Mouse (Mus musculus): Measurements from ENCODE around the gene Gm12258. TPM values are rescaled to one million over a fixed set of nuclear protein-coding genes. Genes with fewer than 3 reads are reported as not detected.

Gm12258 gene
- polyA plus RNA-seq, 1 experiment from 2014 or later, result 10.8 TPM

DNA sequence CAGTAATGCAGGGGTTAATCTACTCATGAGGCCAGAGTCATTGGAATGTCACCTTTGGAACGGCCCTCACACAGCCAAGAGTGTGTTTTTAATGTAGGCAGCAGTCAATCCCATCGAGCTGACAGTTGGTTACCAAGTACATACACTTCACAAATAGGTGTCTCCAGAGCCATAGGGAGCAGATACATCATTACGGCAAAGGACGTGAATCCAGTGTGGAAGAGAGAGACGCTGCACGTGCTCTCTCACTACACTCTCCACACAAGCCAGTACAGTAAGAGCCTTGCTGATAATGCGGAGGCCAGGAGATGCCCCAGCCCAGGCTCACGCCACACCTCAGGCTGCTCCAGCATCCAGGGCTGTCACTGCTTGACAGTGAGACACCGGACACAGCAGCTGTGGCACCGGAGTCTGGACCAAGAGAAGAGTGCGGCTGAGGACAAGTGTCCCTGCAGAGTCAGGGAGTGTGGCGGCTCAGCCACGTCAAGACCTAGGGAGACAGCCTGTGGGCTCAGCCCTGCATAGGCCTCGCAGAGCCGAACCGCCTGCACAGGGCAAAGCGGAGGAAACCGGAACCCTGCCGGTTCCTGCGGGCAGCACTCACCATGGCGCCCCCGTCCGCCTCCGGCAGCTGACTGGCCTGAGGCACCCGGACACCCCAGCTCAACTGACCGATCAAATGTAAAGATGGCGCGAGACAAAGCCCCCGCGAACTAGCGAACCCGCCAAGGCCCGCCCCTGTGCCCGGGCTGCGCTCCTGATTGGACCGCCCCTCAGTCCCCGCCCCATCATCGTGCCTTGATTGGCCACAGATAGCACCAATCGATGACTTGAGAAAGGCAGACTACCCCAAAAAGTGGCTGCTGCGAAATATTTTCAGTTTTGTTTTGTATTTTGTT lies 56.8 kb downstream of the Gm12258 start, which contains the start of gene Zfp39:
Gene Zfp39, minus strand, starts transcription at position 715 of the 899 bp plus-strand sequence.
- Histone ChIP-seq H3K36me3 (peaks cover 31% of the 10 kb centered on the region), H3K27ac (peak within 1 kb of the TSS; percentile 82), H3K4me2 (peak within 1 kb of the TSS; percentile 82), H3K4me1 (peaks cover 12% of the 10 kb centered on the region), H3K9ac (peak within 1 kb of the TSS; percentile 92), H3K4me3 (peak within 1 kb of the TSS; percentile 84), H3K9me3 (no peaks in the 10 kb centered on the region), H3K27me3 (no peaks in the 10 kb centered on the region)
- ATAC-seq (ENCODE audit: insufficient number of reproducible peaks, insufficient read depth, low FRiP score, low TSS enrichment, low read depth), result peak; percentile 96
- WGBS, result 0% methylated on average over 40 of the region's 40 CpGs

DNA sequence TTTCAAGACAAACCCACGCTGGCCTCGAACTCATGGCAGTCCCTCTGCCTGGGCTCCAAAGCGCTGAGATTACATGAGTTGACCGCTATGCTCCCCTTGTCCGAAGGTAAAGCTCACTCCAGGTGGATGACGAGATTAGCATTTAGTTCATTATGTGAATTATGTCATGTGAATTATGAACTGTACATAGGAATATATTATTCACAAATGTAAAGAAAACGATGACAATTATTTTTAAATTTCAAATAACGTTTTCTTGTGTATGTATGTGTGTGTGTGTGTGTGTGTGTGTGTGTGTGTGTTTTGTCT lies 57.4 kb downstream of the Gm12258 start:
- Histone ChIP-seq H3K36me3 (peaks cover 25% of the 10 kb centered on the region), H3K9ac (peak overlapping the region; percentile 92), H3K9me3 (no peaks in the 10 kb centered on the region), H3K27me3 (no peaks in the 10 kb centered on the region), H3K4me1 (peaks cover 12% of the 10 kb centered on the region), H3K4me3 (peak overlapping the region; percentile 84), H3K27ac (peak overlapping the region; percentile 68; the same call in 1 of the 2 replicates), H3K4me2 (peak overlapping the region; percentile 82)
- 2% methylated on average over 8 of the region's 8 CpGs for WGBS
- ATAC-seq (ENCODE audit: insufficient number of reproducible peaks, insufficient read depth, low FRiP score, low TSS enrichment, low read depth), result no peak

DNA sequence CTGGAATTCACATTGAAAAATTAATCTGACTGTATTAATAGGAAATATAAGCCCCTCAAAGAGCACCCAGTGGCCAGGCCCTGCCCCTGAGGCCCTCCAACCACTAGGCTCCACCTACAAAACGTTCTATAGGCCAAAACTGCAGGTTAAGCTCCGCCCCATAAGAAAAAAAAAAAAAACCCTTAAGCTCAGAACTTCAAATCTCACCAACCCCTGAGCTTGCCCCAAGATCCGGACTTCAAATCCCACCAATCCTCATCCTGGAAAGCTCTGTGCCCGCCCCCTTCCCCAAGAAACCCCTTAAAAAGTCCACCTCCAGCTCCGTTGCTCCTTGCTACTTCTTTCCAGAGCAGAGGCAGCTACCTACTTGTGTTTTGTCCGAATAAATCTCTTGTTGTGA lies 57.9 kb downstream of the Gm12258 start:
- WGBS, result 50% methylated on average over 6 of the region's 6 CpGs
- H3K4me3 ChIP-seq, result no peak overlapping the region
- no peak overlapping the region for H3K27ac ChIP-seq
- H3K9me3 ChIP-seq, result no peaks in the 10 kb centered on the region
- ATAC-seq (ENCODE audit: insufficient number of reproducible peaks, insufficient read depth, low FRiP score, low TSS enrichment, low read depth), result no peak
- H3K36me3 ChIP-seq, result peaks cover 23% of the 10 kb centered on the region
- no peak overlapping the region for H3K9ac ChIP-seq
- 0 out of 2 replicates have a peak overlapping the region, but pooled peaks have one; percentile 82 for H3K4me2 ChIP-seq
- H3K4me1 ChIP-seq, result peaks cover 12% of the 10 kb centered on the region
- H3K27me3 ChIP-seq, result no peaks in the 10 kb centered on the region

Other genes starting within 250 kb of the Gm12258 start
- not detected in 2 replicates for gene 2210407C18Rik, start 231.1 kb upstream of the Gm12258 start, polyA plus RNA-seq (2015; fragmentation: Nextera tagmentation; extraction: Ambion mirVana)
- gene Olfr323, start 216.7 kb upstream of the Gm12258 start, polyA plus RNA-seq (2015; fragmentation: Nextera tagmentation; extraction: Ambion mirVana), result not detected in 2 replicates
- 0.13 and 0.23 TPM in 2 replicates for gene Trim58, start 206.7 kb upstream of the Gm12258 start, polyA plus RNA-seq (2015; fragmentation: Nextera tagmentation; extraction: Ambion mirVana)
- gene Olfr322, start 188.4 kb upstream of the Gm12258 start, polyA plus RNA-seq (2015; fragmentation: Nextera tagmentation; extraction: Ambion mirVana), result not detected in 2 replicates
- not detected in 2 replicates for gene Olfr320, start 166.1 kb upstream of the Gm12258 start, polyA plus RNA-seq (2015; fragmentation: Nextera tagmentation; extraction: Ambion mirVana)
- not detected in 2 replicates for gene Olfr319, start 148.0 kb upstream of the Gm12258 start, polyA plus RNA-seq (2015; fragmentation: Nextera tagmentation; extraction: Ambion mirVana)
- not detected in 2 replicates for gene Olfr318, start 123.1 kb upstream of the Gm12258 start, polyA plus RNA-seq (2015; fragmentation: Nextera tagmentation; extraction: Ambion mirVana)
- not detected in 2 replicates for gene Olfr317, start 107.9 kb upstream of the Gm12258 start, polyA plus RNA-seq (2015; fragmentation: Nextera tagmentation; extraction: Ambion mirVana)
- gene Olfr316, start 94.4 kb upstream of the Gm12258 start, polyA plus RNA-seq (2015; fragmentation: Nextera tagmentation; extraction: Ambion mirVana), result not detected in 2 replicates
- not detected in 2 replicates for gene Olfr315, start 74.0 kb upstream of the Gm12258 start, polyA plus RNA-seq (2015; fragmentation: Nextera tagmentation; extraction: Ambion mirVana)
- gene Olfr314, start 64.2 kb upstream of the Gm12258 start, polyA plus RNA-seq (2015; fragmentation: Nextera tagmentation; extraction: Ambion mirVana), result not detected in 2 replicates
- 0.69 TPM in 1 of 2 replicates, not detected in the other for gene Fam183b, start 45.2 kb upstream of the Gm12258 start, polyA plus RNA-seq (2015; fragmentation: Nextera tagmentation; extraction: Ambion mirVana)
- not detected in 2 replicates for gene Olfr313, start 32.2 kb upstream of the Gm12258 start, polyA plus RNA-seq (2015; fragmentation: Nextera tagmentation; extraction: Ambion mirVana)
- gene Olfr312, start 17.9 kb upstream of the Gm12258 start, polyA plus RNA-seq (2015; fragmentation: Nextera tagmentation; extraction: Ambion mirVana), result not detected in 2 replicates
- gene Olfr311, start 7.9 kb upstream of the Gm12258 start, polyA plus RNA-seq (2015; fragmentation: Nextera tagmentation; extraction: Ambion mirVana), result not detected in 2 replicates
- 8.8 and 10.3 TPM in 2 replicates for gene 2810021J22Rik, start 20.1 kb downstream of the Gm12258 start, polyA plus RNA-seq (2015; fragmentation: Nextera tagmentation; extraction: Ambion mirVana)
- 6.9 and 7.5 TPM in 2 replicates for gene Zfp39, start 57.1 kb downstream of the Gm12258 start, polyA plus RNA-seq (2015; fragmentation: Nextera tagmentation; extraction: Ambion mirVana)
- 0.14 TPM in 1 of 2 replicates, not detected in the other for gene Btnl10, start 70.8 kb downstream of the Gm12258 start, polyA plus RNA-seq (2015; fragmentation: Nextera tagmentation; extraction: Ambion mirVana)
- 254 and 255 TPM in 2 replicates for gene Rnf187, start 91.8 kb downstream of the Gm12258 start, polyA plus RNA-seq (2015; fragmentation: Nextera tagmentation; extraction: Ambion mirVana)
- 45.4 and 46.9 TPM in 2 replicates for gene Hist3h2ba, start 101.8 kb downstream of the Gm12258 start, polyA plus RNA-seq (2015; fragmentation: Nextera tagmentation; extraction: Ambion mirVana)
- 34.0 and 34.3 TPM in 2 replicates for gene Hist3h2a, start 107.5 kb downstream of the Gm12258 start, polyA plus RNA-seq (2015; fragmentation: Nextera tagmentation; extraction: Ambion mirVana)
- gene Trim17, start 107.5 kb downstream of the Gm12258 start, polyA plus RNA-seq (2015; fragmentation: Nextera tagmentation; extraction: Ambion mirVana), result 0.25 and 0.55 TPM in 2 replicates
- 21.7 and 23.5 TPM in 2 replicates for gene Trim11, start 130.9 kb downstream of the Gm12258 start, polyA plus RNA-seq (2015; fragmentation: Nextera tagmentation; extraction: Ambion mirVana)

Measured in embryonic facial prominence, embryonic 13.5 days (tissue).